Mouse (Mus musculus) MEL (cell line): ENCODE measurements around the gene Tspan32. TPM values are rescaled to one million over a fixed set of nuclear protein-coding genes. Genes with fewer than 3 reads are reported as not detected.

ENCODE experiments used
- DNase-seq: peaks from one replicate; pipeline ENCODE4 v3.0.0; 2011; ENCODE audit warnings: low read depth, low spot score
- H3K27ac ChIP-seq: 2 replicates; pipeline ENCODE4 v1.5.1; 2012; ENCODE audit warnings: low read depth, mild to moderate bottlenecking, control low read depth, low read length, moderate library complexity; ENCODE audit not compliant: control insufficient read depth
- H3K27me3 ChIP-seq, 2 experiments: fragments of 150-350 bp in 1 of 2; sonication (generic) in 1 of 2; 2 replicates each; pipeline ENCODE4 v1.6.1; 2012; ENCODE audit warnings: low read length in 2 of 2, mild to moderate bottlenecking in 2 of 2, improper control_type of control experiment in 1 of 2, moderate library complexity in 1 of 2; ENCODE audit not compliant: insufficient read depth in 2 of 2, control insufficient read depth in 1 of 2
- H3K36me3 ChIP-seq, 2 experiments: 2 replicates each; pipeline ENCODE4 v1.6.1; 2012 to 2014; ENCODE audit warnings: low read length in 2 of 2, improper control_type of control experiment in 1 of 2, inconsistent platforms in 1 of 2, mild to moderate bottlenecking in 1 of 2; ENCODE audit not compliant: insufficient read depth in 2 of 2, control insufficient read depth in 1 of 2
- H3K4me1 ChIP-seq, 2 experiments: fragments of 150-350 bp in 1 of 2; sonication (generic) in 1 of 2; 2 replicates each; pipeline ENCODE4 v1.6.1; 2012; ENCODE audit warnings: low read length in 2 of 2, improper control_type of control experiment in 1 of 2, mild to moderate bottlenecking in 1 of 2; ENCODE audit not compliant: insufficient read depth in 2 of 2, control insufficient read depth in 1 of 2
- H3K4me3 ChIP-seq, 2 experiments: fragments of 150-350 bp in 1 of 2; sonication (generic) in 1 of 2; 2 replicates each; pipeline ENCODE4 v1.5.1; 2012; ENCODE audit warnings: low read depth in 2 of 2, low read length in 2 of 2, mild to moderate bottlenecking in 2 of 2, moderate library complexity in 2 of 2, control low read depth in 1 of 2, improper control_type of control experiment in 1 of 2; ENCODE audit not compliant: control insufficient read depth in 1 of 2, insufficient read depth in 1 of 2
- H3K79me2 ChIP-seq: 2 replicates; pipeline ENCODE4 v1.6.1; 2012; ENCODE audit warnings: mild to moderate bottlenecking, low read length, moderate library complexity; ENCODE audit not compliant: control insufficient read depth, poor library complexity, insufficient read depth
- H3K9ac ChIP-seq: 2 replicates; pipeline ENCODE4 v1.6.1; 2012; ENCODE audit warnings: low read depth, mild to moderate bottlenecking, control low read depth, low read length, moderate library complexity; ENCODE audit not compliant: control insufficient read depth, poor library complexity, severe bottlenecking
- H3K9me3 ChIP-seq: fragments of 150-350 bp; sonication (generic); replicated peaks from 2 replicates; pipeline ENCODE4 v1.6.1; 2012; ENCODE audit warnings: mild to moderate bottlenecking, low read length, improper control_type of control experiment, moderate library complexity; ENCODE audit not compliant: insufficient read depth
- BHLHE40 ChIP-seq: IDR thresholded peaks from 2 replicates; pipeline ENCODE4 v1.6.1; 2012; ENCODE audit warnings: low read depth, mild to moderate bottlenecking, inconsistent platforms, low read length, improper control_type of control experiment, borderline replicate concordance
- CHD1 ChIP-seq: IDR thresholded peaks from 2 replicates; pipeline ENCODE4 v1.6.1; 2012; ENCODE audit warnings: low read depth, mild to moderate bottlenecking, inconsistent platforms, low read length, improper control_type of control experiment
- CTCF ChIP-seq, 3 experiments: IDR thresholded peaks in 2 of 3; conservative IDR thresholded peaks in 1 of 3; 2 replicates each; pipeline ENCODE4 v1.5.1; 2011 to 2012; ENCODE audit warnings: low read length in 3 of 3, low read depth in 2 of 3, mild to moderate bottlenecking in 2 of 3, improper control_type of control experiment in 1 of 3, inconsistent platforms in 1 of 3, mixed read lengths in 1 of 3, moderate library complexity in 1 of 3; ENCODE audit not compliant: control insufficient read depth in 1 of 3, insufficient read depth in 1 of 3, poor library complexity in 1 of 3, severe bottlenecking in 1 of 3
- E2F4 ChIP-seq: IDR thresholded peaks from 2 replicates; pipeline ENCODE4 v1.6.1; 2011; ENCODE audit warnings: low read depth, low read length, improper control_type of control experiment, borderline replicate concordance
- EP300 ChIP-seq, 2 experiments: IDR thresholded peaks; 2 replicates each; pipeline ENCODE4 v1.6.1; 2011; ENCODE audit warnings: improper control_type of control experiment in 2 of 2, low read length in 2 of 2, low read depth in 1 of 2, mild to moderate bottlenecking in 1 of 2
- GABPA ChIP-seq: IDR thresholded peaks from 2 replicates; pipeline ENCODE4 v1.6.1; 2012; ENCODE audit warnings: low read depth, mild to moderate bottlenecking, inconsistent platforms, low read length, improper control_type of control experiment, moderate library complexity
- GATA1 ChIP-seq: IDR thresholded peaks from 2 replicates; pipeline ENCODE4 v1.6.1; 2011; ENCODE audit warnings: low read depth, low read length, improper control_type of control experiment
- HCFC1 ChIP-seq: IDR thresholded peaks from 2 replicates; pipeline ENCODE4 v1.6.1; 2012; ENCODE audit warnings: low read depth, mild to moderate bottlenecking, inconsistent platforms, low read length, improper control_type of control experiment, moderate library complexity
- JUND ChIP-seq: IDR thresholded peaks from 2 replicates; pipeline ENCODE4 v1.6.1; 2011; ENCODE audit warnings: low read depth, mild to moderate bottlenecking, improper control_type of control experiment, low read length
- KAT2A ChIP-seq: conservative IDR thresholded peaks from 2 replicates; pipeline ENCODE4 v1.6.1; 2012; ENCODE audit warnings: low read depth, low read length, improper control_type of control experiment, inconsistent platforms
- MAFK ChIP-seq: IDR thresholded peaks from 2 replicates; pipeline ENCODE4 v1.6.1; 2011; ENCODE audit warnings: low read depth, mild to moderate bottlenecking, low read length, improper control_type of control experiment, borderline replicate concordance
- MEF2A ChIP-seq: IDR thresholded peaks from 2 replicates; pipeline ENCODE4 v1.6.1; 2014; ENCODE audit warnings: low read depth, mild to moderate bottlenecking, inconsistent platforms, low read length, improper control_type of control experiment; ENCODE audit not compliant: poor library complexity, insufficient replicate concordance, severe bottlenecking; ENCODE audit errors: extremely low read depth
- MXI1 ChIP-seq: IDR thresholded peaks from 2 replicates; pipeline ENCODE4 v1.6.1; 2011; ENCODE audit warnings: mild to moderate bottlenecking, low read depth, low read length, improper control_type of control experiment
- MYC ChIP-seq: IDR thresholded peaks from 2 replicates; pipeline ENCODE4 v1.6.1; 2011; ENCODE audit warnings: low read depth, mild to moderate bottlenecking, low read length, improper control_type of control experiment, moderate library complexity
- POLR2A ChIP-seq, 2 experiments: IDR thresholded peaks; 2 replicates each; pipeline ENCODE4 v1.6.1; 2011 to 2012; ENCODE audit warnings: low read length in 2 of 2, mild to moderate bottlenecking in 2 of 2, control low read depth in 1 of 2, improper control_type of control experiment in 1 of 2, low read depth in 1 of 2, moderate library complexity in 1 of 2; ENCODE audit not compliant: control insufficient read depth in 1 of 2, insufficient read depth in 1 of 2, poor library complexity in 1 of 2
- POLR2AphosphoS2 ChIP-seq: IDR thresholded peaks from 2 replicates; pipeline ENCODE4 v1.6.1; 2011; ENCODE audit warnings: low read length, improper control_type of control experiment
- POLR2AphosphoS5 ChIP-seq: IDR thresholded peaks from 2 replicates; pipeline ENCODE4 v1.6.1; 2012; ENCODE audit warnings: low read depth, borderline replicate concordance, mild to moderate bottlenecking, inconsistent platforms, low read length, moderate library complexity, mixed read lengths
- RAD21 ChIP-seq: IDR thresholded peaks from 2 replicates; pipeline ENCODE4 v1.6.1; 2011; ENCODE audit warnings: mild to moderate bottlenecking, low read depth, low read length, improper control_type of control experiment
- RCOR1 ChIP-seq: IDR thresholded peaks from 2 replicates; pipeline ENCODE4 v1.6.1; 2012; ENCODE audit warnings: low read depth, mild to moderate bottlenecking, inconsistent platforms, low read length, improper control_type of control experiment
- SIN3A ChIP-seq: IDR thresholded peaks from 2 replicates; pipeline ENCODE4 v1.6.1; 2012; ENCODE audit warnings: low read length, improper control_type of control experiment, inconsistent platforms
- SMC3 ChIP-seq: IDR thresholded peaks from 2 replicates; pipeline ENCODE4 v1.6.1; 2011; ENCODE audit warnings: low read depth, low read length, improper control_type of control experiment
- TCF12 ChIP-seq: IDR thresholded peaks from 2 replicates; pipeline ENCODE4 v1.6.1; 2014; ENCODE audit warnings: low read depth, mild to moderate bottlenecking, inconsistent platforms, low read length, improper control_type of control experiment, moderate library complexity
- UBTF ChIP-seq: IDR thresholded peaks from 2 replicates; pipeline ENCODE4 v1.6.1; 2012; ENCODE audit warnings: low read depth, mild to moderate bottlenecking, inconsistent platforms, low read length, improper control_type of control experiment, moderate library complexity, borderline replicate concordance; ENCODE audit not compliant: insufficient read depth
- USF1 ChIP-seq: IDR thresholded peaks from 2 replicates; pipeline ENCODE4 v1.6.1; 2014; ENCODE audit warnings: low read depth, mild to moderate bottlenecking, inconsistent platforms, low read length, improper control_type of control experiment, moderate library complexity
- USF2 ChIP-seq, 2 experiments: IDR thresholded peaks; 2 replicates each; pipeline ENCODE4 v1.6.1; 2011 to 2012; ENCODE audit warnings: improper control_type of control experiment in 2 of 2, low read length in 2 of 2, borderline replicate concordance in 1 of 2, inconsistent platforms in 1 of 2, low read depth in 1 of 2, mild to moderate bottlenecking in 1 of 2; ENCODE audit not compliant: insufficient read depth in 1 of 2
- ZC3H11A ChIP-seq: IDR thresholded peaks from 2 replicates; pipeline ENCODE4 v1.6.1; 2012; ENCODE audit warnings: low read depth, mild to moderate bottlenecking, inconsistent platforms, low read length, improper control_type of control experiment
- ZMIZ1 ChIP-seq: IDR thresholded peaks from 2 replicates; pipeline ENCODE4 v1.6.1; 2012; ENCODE audit warnings: low read depth, mild to moderate bottlenecking, inconsistent platforms, low read length, improper control_type of control experiment, moderate library complexity
- polyA plus RNA-seq, 2 experiments: library from polyadenylated mRNA; stranded (reverse) in 1 of 2; unstranded in 1 of 2; fragments of >175 nt in 1 of 2; fragments of >200 nt in 1 of 2; gene quantifications; 2 replicates each; pipeline versions ENCODE4 v1.2.1 to v1.2.4; 2012; ENCODE audit warnings: low replicate concordance in 2 of 2, low read depth in 1 of 2; ENCODE audit not compliant: insufficient read length in 2 of 2, insufficient read depth in 1 of 2, missing spikeins in 1 of 2
- total RNA-seq: library from RNA; depleted of rRNA; stranded (reverse); fragments of 300-350 nt; gene quantifications from 2 replicates; pipeline ENCODE4 v1.2.3, GENCODE M21; 2012

Gene Tspan32
- total and polyA plus RNA-seq, 3 experiments, result 53.5 to 212 (median 205) TPM

DNA sequence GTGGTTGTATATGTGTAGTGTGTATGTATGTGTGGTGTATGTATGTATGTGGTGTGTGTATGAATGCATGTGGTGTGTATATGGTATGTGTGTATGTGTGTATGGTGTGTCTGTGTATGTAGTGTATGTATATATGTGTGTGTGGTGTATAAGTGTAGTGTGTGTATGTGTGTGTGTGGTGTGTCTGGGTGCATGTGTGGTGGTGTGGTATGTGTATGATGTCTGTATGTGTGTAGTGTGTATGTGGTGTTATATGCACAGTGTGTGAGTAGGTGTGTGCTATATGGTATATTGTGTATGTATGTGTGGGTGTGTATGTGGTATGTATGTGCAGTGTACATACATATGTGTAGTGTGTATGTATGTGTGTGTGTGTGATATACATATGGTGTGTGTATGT lies 15.2 kb downstream of the Tspan32 start:
- peak; percentile 18 for DNase-seq
- Histone ChIP-seq H3K9me3 (no peaks in the 10 kb centered on the region), H3K9ac (no peak overlapping the region), H3K27ac (no peak overlapping the region), H3K27me3 (no peaks in the 10 kb centered on the region), H3K4me3 (no peak overlapping the region), H3K36me3 (peaks cover 4 to 58% of the 10 kb centered on the region in 2 experiments; a peak in 3 of 4 replicates), H3K4me1 (peaks cover 32 to 60% of the 10 kb centered on the region in 2 experiments), H3K79me2 (no peaks in the 10 kb centered on the region)
- TF ChIP-seq RAD21 (no peak), CHD1 (no peak), ZMIZ1 (peak; percentile 50; the same call in 1 of the 2 replicates), KAT2A (no peak), CTCF (IDR thresholded peaks at IDR 0.05 in 2 of 3, conservative IDR thresholded peaks at IDR 0.05 in 1 of 3; ENCODE audit: control insufficient read depth in 1 of 3, insufficient read depth in 1 of 3, low read depth in 2 of 3, low read length in 3 of 3, poor library complexity in 1 of 3, severe bottlenecking in 1 of 3) (peak in 1 of 3 experiments; percentile 8; a peak in 1 of 6 replicates), EP300 (IDR thresholded peaks at IDR 0.05; ENCODE audit: low read depth in 1 of 2, low read length in 2 of 2) (no peak), POLR2AphosphoS5 (peak; percentile 98; the same call in 1 of the 2 replicates), TCF12 (no peak), MAFK (no peak), MYC (no peak), SMC3 (no peak), SIN3A (no peak), USF1 (no peak), POLR2A (IDR thresholded peaks at IDR 0.05; ENCODE audit: control insufficient read depth in 1 of 2, insufficient read depth in 1 of 2, low read depth in 1 of 2, low read length in 2 of 2, poor library complexity in 1 of 2) (peak in 1 of 2 experiments; percentile 26; a peak in 1 of 4 replicates), JUND (no peak), POLR2AphosphoS2 (peak; percentile 69), MEF2A (no peak), UBTF (no peak), RCOR1 (no peak), USF2 (IDR thresholded peaks at IDR 0.05; ENCODE audit: borderline replicate concordance in 1 of 2, insufficient read depth in 1 of 2, low read depth in 1 of 2, low read length in 2 of 2) (no peak)

DNA sequence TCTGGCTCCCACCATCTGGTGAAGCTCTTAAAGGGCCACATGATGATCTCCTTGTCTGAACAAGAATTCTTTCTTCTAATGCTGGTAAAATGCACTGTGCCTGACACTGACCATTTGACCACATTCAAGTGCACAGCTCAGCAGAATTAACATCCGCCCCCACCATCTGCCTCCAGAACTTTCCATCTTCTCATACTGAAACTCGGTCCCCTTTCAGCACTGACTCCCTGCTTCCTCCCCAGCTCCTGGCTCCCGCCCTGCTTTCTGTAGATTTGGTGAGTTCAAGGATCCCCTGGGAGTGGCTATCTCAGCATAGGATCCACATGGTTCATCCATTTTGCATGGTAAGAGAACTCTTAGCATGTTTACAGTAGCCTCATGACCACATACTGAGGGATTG lies 15.9 kb downstream of the Tspan32 start:
- H3K27ac ChIP-seq, result peak overlapping the region; percentile 41
- H3K9me3 ChIP-seq, result no peaks in the 10 kb centered on the region
- DNase-seq, result peak; percentile 19
- no peak for TF ChIP-seq POLR2AphosphoS5
- TF ChIP-seq E2F4, result no peak
- TF ChIP-seq TCF12, result no peak
- no peak for TF ChIP-seq MXI1
- TF ChIP-seq JUND, result no peak
- no peak for TF ChIP-seq HCFC1
- TF ChIP-seq MYC, result no peak
- TF ChIP-seq BHLHE40, result no peak
- no peak for TF ChIP-seq GABPA
- no peak for TF ChIP-seq USF2 (IDR thresholded peaks at IDR 0.05; ENCODE audit: borderline replicate concordance in 1 of 2, insufficient read depth in 1 of 2, low read depth in 1 of 2, low read length in 2 of 2)
- TF ChIP-seq ZC3H11A, result no peak
- no peak for TF ChIP-seq MAFK
- no peak for TF ChIP-seq GATA1
- H3K27me3 ChIP-seq, result no peaks in the 10 kb centered on the region
- H3K4me1 ChIP-seq, result peaks cover 27 to 52% of the 10 kb centered on the region in 2 experiments
- H3K79me2 ChIP-seq, result no peaks in the 10 kb centered on the region
- peaks cover 4 to 51% of the 10 kb centered on the region in 2 experiments; a peak in 3 of 4 replicates for H3K36me3 ChIP-seq
- no peak overlapping the region for H3K4me3 ChIP-seq
- H3K9ac ChIP-seq, result no peak overlapping the region; the same call in 1 of the 2 replicates
